Mouse (Mus musculus) neural tube, embryonic 12.5 days (tissue): ENCODE measurements around the gene Eef2. TPM values are rescaled to one million over a fixed set of nuclear protein-coding genes. Genes with fewer than 3 reads are reported as not detected.
"Not testable (repeated sequence)": the region's sequence is repeated elsewhere in the genome, so short reads cannot be mapped to it uniquely, and the experiment has no call there.

Experiments used
- ATAC-seq: fragments of 200-750 bp; cut with Nextera tagmentation; 2 replicates; pipeline ENCODE4 v1.8.0; 2017; ENCODE audit warnings: low read depth, mild to moderate bottlenecking, moderate TSS enrichment, moderate library complexity; ENCODE audit not compliant: low FRiP score
- H3K27ac ChIP-seq: fragments of 300-500 bp; sonication (generic); 2 replicates; pipeline ENCODE4 v1.5.1; 2016
- H3K27me3 ChIP-seq: fragments of 300-500 bp; sonication (generic); replicated peaks from 2 replicates; pipeline ENCODE4 v1.6.1; 2016; ENCODE audit warnings: mild to moderate bottlenecking
- H3K36me3 ChIP-seq: fragments of 300-500 bp; sonication (generic); 2 replicates; pipeline ENCODE4 v1.6.1; 2016; ENCODE audit warnings: mild to moderate bottlenecking
- H3K4me1 ChIP-seq: fragments of 300-500 bp; sonication (generic); 2 replicates; pipeline ENCODE4 v1.6.1; 2016
- H3K4me2 ChIP-seq: fragments of 300-500 bp; sonication (generic); replicated peaks from 2 replicates; pipeline ENCODE4 v1.6.1; 2016; ENCODE audit warnings: mild to moderate bottlenecking
- H3K4me3 ChIP-seq: fragments of 300-500 bp; sonication (generic); 2 replicates; pipeline ENCODE4 v1.5.1; 2016
- H3K9ac ChIP-seq: fragments of 300-500 bp; sonication (generic); 2 replicates; pipeline ENCODE4 v1.6.1; 2016; ENCODE audit warnings: mild to moderate bottlenecking
- H3K9me3 ChIP-seq: fragments of 300-500 bp; sonication (generic); 2 replicates; pipeline ENCODE4 v1.6.1; 2016; ENCODE audit warnings: mild to moderate bottlenecking
- WGBS: fragments of 180-500 bp; shearing (Covaris S2); methylation state at CpG from one replicate; pipeline ENCODE4 v1.1.7; 2016; 5-methylcytosine and 5-hydroxymethylcytosine counted together
- polyA plus RNA-seq: library from polyadenylated mRNA; unstranded; fragments of >200 nt; fragmentation: Nextera tagmentation; extraction: Ambion mirVana; gene quantifications from 2 replicates; pipeline ENCODE4 v1.2.1, GENCODE M21; 2016

Gene Eef2
- polyA plus RNA-seq, 1 experiment from 2014 or later = 515 TPM

- ATAC-seq = no peak
- no peak overlapping the region for H3K4me2 ChIP-seq
- peaks cover 80% of the 10 kb centered on the region for H3K36me3 ChIP-seq
- H3K27me3 ChIP-seq = no peaks in the 10 kb centered on the region
- WGBS = 78% methylated on average over 6 of the region's 6 CpGs
- H3K4me1 ChIP-seq = no peaks in the 10 kb centered on the region
- no peaks in the 10 kb centered on the region for H3K9me3 ChIP-seq
- H3K4me3 ChIP-seq = no peak overlapping the region
- H3K9ac ChIP-seq = no peak overlapping the region
- H3K27ac ChIP-seq = no peak overlapping the region
These were observed 21.7 kb upstream of the Eef2 start for GRCm38 (mm10) chr10:81154736-81155135.

GRCm38 (mm10) chr10:81161602-81162317 is 14.7 kb upstream of the Eef2 start:
- Histone ChIP-seq H3K27ac (peak overlapping the region; percentile 50), H3K4me3 (no peak overlapping the region), H3K4me1 (peaks cover 32% of the 10 kb centered on the region), H3K36me3 (peaks cover 73% of the 10 kb centered on the region), H3K27me3 (no peaks in the 10 kb centered on the region), H3K9me3 (no peaks in the 10 kb centered on the region), H3K9ac (0 out of 2 replicates have a peak overlapping the region, but pooled peaks have one; percentile 21), H3K4me2 (peak overlapping the region; percentile 41)
- peak; percentile 83 for ATAC-seq
- WGBS = 47% methylated on average over 8 of the region's 8 CpGs

GRCm38 (mm10) chr10:81162318-81162652 is 14.1 kb upstream of the Eef2 start:
- Histone ChIP-seq H3K9ac (no peak overlapping the region), H3K27me3 (no peaks in the 10 kb centered on the region), H3K4me1 (peaks cover 34% of the 10 kb centered on the region), H3K4me2 (peak overlapping the region; percentile 41), H3K27ac (peak overlapping the region; percentile 50; the same call in 1 of the 2 replicates), H3K4me3 (no peak overlapping the region), H3K36me3 (peaks cover 67% of the 10 kb centered on the region), H3K9me3 (no peaks in the 10 kb centered on the region)
- ATAC-seq = peak; percentile 31; the same call in 1 of the 2 replicates
- 68% methylated on average over 2 of the region's 2 CpGs for WGBS

- Histone ChIP-seq H3K4me2 (0 out of 2 replicates have a peak overlapping the region, but pooled peaks have one; percentile 2), H3K9ac (peak overlapping the region; percentile 23; the same call in 1 of the 2 replicates), H3K4me3 (no peak overlapping the region), H3K27ac (no peak overlapping the region), H3K36me3 (peaks cover 43% of the 10 kb centered on the region), H3K9me3 (no peaks in the 10 kb centered on the region), H3K27me3 (no peaks in the 10 kb centered on the region), H3K4me1 (peaks cover 42% of the 10 kb centered on the region)
- no peak for ATAC-seq
- 76% methylated on average over 8 of the region's 8 CpGs for WGBS
These were observed 11.3 kb upstream of the Eef2 start for GRCm38 (mm10) chr10:81165118-81165517.

- no peak within 1 kb of the TSS for H3K27ac ChIP-seq
- peaks cover 21% of the 10 kb centered on the region for H3K36me3 ChIP-seq
- H3K4me2 ChIP-seq = peak within 1 kb of the TSS; percentile 78
- H3K9ac ChIP-seq = peak within 1 kb of the TSS; percentile 81
- H3K9me3 ChIP-seq = no peaks in the 10 kb centered on the region
- WGBS = under 1% methylated on average over 62 of the region's 64 CpGs
- H3K4me1 ChIP-seq = peaks cover 28% of the 10 kb centered on the region
- peak; percentile 85 for ATAC-seq
- no peaks in the 10 kb centered on the region for H3K27me3 ChIP-seq
- H3K4me3 ChIP-seq = peak within 1 kb of the TSS; percentile 89
These were observed 9.0 kb upstream of the Eef2 start, which contains the start of gene Pias4 for GRCm38 (mm10) chr10:81167200-81168086. TSS of gene Pias4 (minus strand) at chr10:81167923.

- no peak overlapping the region for H3K27ac ChIP-seq
- H3K27me3 ChIP-seq = no peaks in the 10 kb centered on the region
- no peaks in the 10 kb centered on the region for H3K9me3 ChIP-seq
- no peak overlapping the region for H3K9ac ChIP-seq
- WGBS = 11% methylated on average over 5 of the region's 5 CpGs
- H3K4me3 ChIP-seq = peak overlapping the region; percentile 89
- peaks cover 17% of the 10 kb centered on the region for H3K36me3 ChIP-seq
- peaks cover 25% of the 10 kb centered on the region for H3K4me1 ChIP-seq
- H3K4me2 ChIP-seq = peak overlapping the region; percentile 78
- ATAC-seq = peak; percentile 78
These were observed 8.4 kb upstream of the Eef2 start for GRCm38 (mm10) chr10:81168087-81168431.

GRCm38 (mm10) chr10:81168521-81169244 is 7.7 kb upstream of the Eef2 start:
- H3K9me3 ChIP-seq = no peaks in the 10 kb centered on the region
- ATAC-seq = peak; percentile 39; the same call in 1 of the 2 replicates
- peaks cover 31% of the 10 kb centered on the region for H3K4me1 ChIP-seq
- H3K27ac ChIP-seq = no peak overlapping the region
- H3K4me3 ChIP-seq = peak overlapping the region; percentile 89
- peaks cover 13% of the 10 kb centered on the region for H3K36me3 ChIP-seq
- no peaks in the 10 kb centered on the region for H3K27me3 ChIP-seq
- peak overlapping the region; percentile 41; the same call in 1 of the 2 replicates for H3K9ac ChIP-seq
- 4% methylated on average over 29 of the region's 29 CpGs for WGBS
- H3K4me2 ChIP-seq = peak overlapping the region; percentile 78

- not testable (repeated sequence) for H3K4me3 ChIP-seq, H3K27me3 ChIP-seq, H3K9ac ChIP-seq, H3K9me3 ChIP-seq, H3K36me3 ChIP-seq, H3K27ac ChIP-seq, ATAC-seq
- Histone ChIP-seq H3K4me2 (peak overlapping the region; percentile 78), H3K4me1 (peaks cover 34% of the 10 kb centered on the region)
- whole genome bisulfite sequencing = 45% methylated on average over 10 of the region's 14 CpGs
These were observed 7.0 kb upstream of the Eef2 start for GRCm38 (mm10) chr10:81169411-81169900.

GRCm38 (mm10) chr10:81173132-81173531 is 3.3 kb upstream of the Eef2 start:
- Histone ChIP-seq H3K9me3 (no peaks in the 10 kb centered on the region), H3K27ac (peak overlapping the region; percentile 83), H3K27me3 (no peaks in the 10 kb centered on the region), H3K4me3 (no peak overlapping the region), H3K4me2 (peak overlapping the region; percentile 64), H3K9ac (0 out of 2 replicates have a peak overlapping the region, but pooled peaks have one; percentile 21), H3K4me1 (peaks cover 37% of the 10 kb centered on the region), H3K36me3 (peaks cover 9% of the 10 kb centered on the region)
- 0 out of 2 replicates have a peak, but pooled peaks have one; percentile 4 for ATAC-seq
- WGBS = 4% methylated on average over 21 of the region's 21 CpGs

- H3K4me1 ChIP-seq = peaks cover 36% of the 10 kb centered on the region
- WGBS = 2% methylated on average over 29 of the region's 29 CpGs
- peak; percentile 73 for ATAC-seq
These were observed 1.6 kb upstream of the Eef2 start for GRCm38 (mm10) chr10:81174617-81175344.

GRCm38 (mm10) chr10:81175345-81175701 is 1.1 kb upstream of the Eef2 start:
- H3K9me3 ChIP-seq, H3K27me3 ChIP-seq, H3K9ac ChIP-seq, H3K4me3 ChIP-seq, ATAC-seq: not testable (repeated sequence)
- peaks cover 37% of the 10 kb centered on the region for H3K4me1 ChIP-seq
- peaks cover 31% of the 10 kb centered on the region for H3K36me3 ChIP-seq
- H3K27ac ChIP-seq = peak overlapping the region; percentile 81
- H3K4me2 ChIP-seq = peak overlapping the region; percentile 64
- 11% methylated on average over 4 of the region's 4 CpGs for WGBS

More at GRCm38 (mm10) chr10:81174617-81175344, 1.6 kb upstream of the Eef2 start:
- peak overlapping the region; percentile 64 for H3K4me2 ChIP-seq
- H3K9me3 ChIP-seq = no peaks in the 10 kb centered on the region
- H3K27ac ChIP-seq = peak overlapping the region; percentile 81
- H3K36me3 ChIP-seq = peaks cover 26% of the 10 kb centered on the region
- peak overlapping the region; percentile 62 for H3K9ac ChIP-seq
- peak overlapping the region; percentile 35 for H3K4me3 ChIP-seq
- no peaks in the 10 kb centered on the region for H3K27me3 ChIP-seq
